Mouse (Mus musculus): Measurements from ENCODE around the gene 1810009A15Rik.
"Not testable (repeated sequence)": the region's sequence is repeated elsewhere in the genome, so short reads cannot be mapped to it uniquely, and the experiment has no call there.

Gene 1810009A15Rik

GRCm38 (mm10) chr19:8880311-8881033, 8.2 kb upstream of the 1810009A15Rik start, which contains the start of gene Uqcc3:
Uqcc3 (minus strand) TSS chr19:8880923.
- peak; percentile 83 for DNase-seq (ENCODE audit: low spot score)

- no peak for DNase-seq (ENCODE audit: low spot score)
Measured at GRCm38 (mm10) chr19:8881034-8881392, 7.6 kb upstream of the 1810009A15Rik start.

GRCm38 (mm10) chr19:8883616-8884015, 5.0 kb upstream of the 1810009A15Rik start, which contains the start of the genes Lbhd1 and Gm49403:
Lbhd1 (plus strand) TSS chr19:8883732.
Gm49403 (plus strand) TSS chr19:8883930.
- no peak for DNase-seq (ENCODE audit: low spot score)

- no peak for DNase-seq (ENCODE audit: low spot score)
Measured at GRCm38 (mm10) chr19:8886916-8887584, 1.6 kb upstream of the 1810009A15Rik start.

- no peak for DNase-seq (ENCODE audit: low spot score)
Measured at GRCm38 (mm10) chr19:8887585-8888463, 829 bp upstream of the 1810009A15Rik start.

GRCm38 (mm10) chr19:8892829-8893766, 4.4 kb downstream of the 1810009A15Rik start, which contains the start of gene Ints5:
Ints5 (plus strand) TSS chr19:8893005.
- DNase-seq (ENCODE audit: low spot score), result peak; percentile 55

GRCm38 (mm10) chr19:8895397-8895960, 6.8 kb downstream of the 1810009A15Rik start:
- no peak for DNase-seq (ENCODE audit: low spot score)

GRCm38 (mm10) chr19:8896231-8896630, 7.6 kb downstream of the 1810009A15Rik start:
- not testable (repeated sequence) for DNase-seq (ENCODE audit: low spot score)

- not testable (repeated sequence) for DNase-seq (ENCODE audit: low spot score)
Measured at GRCm38 (mm10) chr19:8897211-8897864, 8.7 kb downstream of the 1810009A15Rik start.

GRCm38 (mm10) chr19:8897865-8898495, 9.3 kb downstream of the 1810009A15Rik start, which contains the start of gene Ganab:
Ganab (plus strand) TSS chr19:8898071.
- DNase-seq (ENCODE audit: low spot score), result peak; percentile 88

- no peak for DNase-seq (ENCODE audit: low spot score)
Measured at GRCm38 (mm10) chr19:8898576-8898975, 9.9 kb downstream of the 1810009A15Rik start.

- DNase-seq (ENCODE audit: low spot score), result no peak
Measured at GRCm38 (mm10) chr19:8899079-8899478, 10.4 kb downstream of the 1810009A15Rik start.

- no peak for DNase-seq (ENCODE audit: low spot score)
Measured at GRCm38 (mm10) chr19:8903412-8903811, 14.8 kb downstream of the 1810009A15Rik start.

- no peak for DNase-seq (ENCODE audit: low spot score)
Measured at GRCm38 (mm10) chr19:8908531-8908930, 19.9 kb downstream of the 1810009A15Rik start.

- no peak for DNase-seq (ENCODE audit: low spot score)
Measured at GRCm38 (mm10) chr19:8911810-8912209, 23.2 kb downstream of the 1810009A15Rik start.

- peak; percentile 15 for DNase-seq (ENCODE audit: low spot score)
Measured at GRCm38 (mm10) chr19:8914212-8914611, 25.6 kb downstream of the 1810009A15Rik start.

- DNase-seq (ENCODE audit: low spot score), result no peak
Measured at GRCm38 (mm10) chr19:8919000-8919399, 30.3 kb downstream of the 1810009A15Rik start.

GRCm38 (mm10) chr19:8919684-8920072, 31.0 kb downstream of the 1810009A15Rik start:
- DNase-seq (ENCODE audit: low spot score), result no peak

- peak; percentile 88 for DNase-seq (ENCODE audit: low spot score)
Measured at GRCm38 (mm10) chr19:8920073-8920736, 31.6 kb downstream of the 1810009A15Rik start, which contains the start of gene B3gat3. B3gat3 (plus strand) TSS chr19:8920374.
